Mouse (Mus musculus): Measurements from ENCODE around the gene Ncor1.

DNA sequence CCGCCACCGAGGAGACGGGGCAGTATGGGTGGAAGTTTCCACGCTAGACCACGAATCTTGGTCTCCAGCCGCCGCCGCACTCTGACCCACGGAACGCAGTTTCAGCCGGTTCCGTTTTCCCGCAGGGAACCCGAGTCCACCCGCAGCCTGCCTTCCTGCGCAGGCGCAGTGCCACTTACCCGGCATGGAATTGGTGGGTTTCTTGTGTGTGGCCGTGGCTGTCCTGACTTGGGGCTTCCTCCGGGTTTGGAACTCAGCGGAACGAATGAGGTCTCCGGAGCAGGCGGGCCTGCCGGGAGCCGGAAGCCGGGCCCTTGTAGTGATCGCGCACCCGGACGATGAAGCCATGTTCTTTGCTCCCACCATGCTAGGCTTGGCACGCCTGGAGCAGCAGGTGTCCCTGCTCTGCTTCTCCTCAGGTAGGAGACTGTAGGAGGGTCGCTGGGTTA lies at the start of gene Ncor1, which contains the start of gene Pigl:
- TF ChIP-seq CTCF (IDR thresholded peaks at IDR 0.05; ENCODE audit: low read depth) (no peak), EP300 (optimal IDR thresholded peaks at IDR 0.05) (no peak)
